Mouse (Mus musculus) stomach, postnatal 0 days (tissue): Measurements from ENCODE around the gene Brd3. TPM values are rescaled to one million over a fixed set of nuclear protein-coding genes. Genes with fewer than 3 reads are reported as not detected.

Experiments used
- ATAC-seq: fragments of 200-750 bp; cut with Nextera tagmentation; 2 replicates; pipeline ENCODE4 v1.8.0; 2017; ENCODE audit not compliant: low FRiP score, low TSS enrichment
- DNase-seq: peaks from one replicate; pipeline ENCODE4 v3.0.0-alpha.2; 2016; ENCODE audit warnings: low spot score
- H3K27ac ChIP-seq: fragments of 300-500 bp; sonication (generic); replicated peaks from 2 replicates; pipeline ENCODE4 v1.5.1; 2014; ENCODE audit warnings: mild to moderate bottlenecking, control low read depth
- H3K27me3 ChIP-seq: fragments of 300-500 bp; sonication (generic); 2 replicates; pipeline ENCODE4 v1.6.1; 2014; ENCODE audit warnings: low read length; ENCODE audit not compliant: control insufficient read depth, insufficient read depth
- H3K36me3 ChIP-seq: fragments of 300-500 bp; sonication (generic); 2 replicates; pipeline ENCODE4 v1.6.1; 2014; ENCODE audit warnings: low read length, mixed read lengths; ENCODE audit not compliant: control insufficient read depth, insufficient read depth
- H3K4me1 ChIP-seq: fragments of 300-500 bp; sonication (generic); replicated peaks from 2 replicates; pipeline ENCODE4 v1.6.1; 2014; ENCODE audit warnings: antibody characterized with exemption; ENCODE audit not compliant: control insufficient read depth, insufficient read depth
- H3K4me2 ChIP-seq: fragments of 300-500 bp; sonication (generic); replicated peaks from 2 replicates; pipeline ENCODE4 v1.6.1; 2014; ENCODE audit warnings: low read depth, mild to moderate bottlenecking, control low read depth, moderate library complexity
- H3K4me3 ChIP-seq: fragments of 300-500 bp; sonication (generic); 2 replicates; pipeline ENCODE4 v1.5.1; 2014; ENCODE audit warnings: low read depth, low read length, control low read depth
- H3K9ac ChIP-seq: fragments of 300-500 bp; sonication (generic); 2 replicates; pipeline ENCODE4 v1.6.1; 2014; ENCODE audit warnings: mild to moderate bottlenecking, low read length, control low read depth, mixed read lengths
- H3K9me3 ChIP-seq: fragments of 300-500 bp; sonication (generic); 2 replicates; pipeline ENCODE4 v1.6.1; 2016; ENCODE audit warnings: low read length; ENCODE audit not compliant: control insufficient read depth
- CTCF ChIP-seq: IDR thresholded peaks from 2 replicates; pipeline ENCODE4 v1.5.1; 2016; ENCODE audit warnings: antibody characterized with exemption, low read depth, mild to moderate bottlenecking, moderate library complexity
- EP300 ChIP-seq: optimal IDR thresholded peaks from 2 replicates; pipeline ENCODE3; 2016; ENCODE audit warnings: antibody characterized with exemption
- WGBS: fragments of 180-500 bp; shearing (Covaris S2); extraction: QIAGEN DNeasy Blood & Tissue Kit; methylation state at CpG from one replicate; pipeline ENCODE4 v1.1.7; 2014; 5-methylcytosine and 5-hydroxymethylcytosine counted together
- microRNA-seq: library from miRNA; unstranded; fragments of <30 nt; microRNA quantifications from one replicate; pipeline ENCODE4, GENCODE M21; 2016
- polyA plus RNA-seq: library from polyadenylated mRNA; unstranded; fragments of >200 nt; fragmentation: Nextera tagmentation; extraction: Ambion mirVana; gene quantifications from 2 replicates; pipeline ENCODE4 v1.2.1, GENCODE M21; 2015

Brd3 gene
- polyA plus RNA-seq, 1 experiment from 2014 or later: 41.0 TPM

- 48% methylated on average over 6 of the region's 6 CpGs for whole genome bisulfite sequencing
These were observed 102.9 kb downstream of the Brd3 start for GRCm38 (mm10) chr2:27404375-27405093.

GRCm38 (mm10) chr2:27401544-27401943 lies 105.9 kb downstream of the Brd3 start:
- no peak overlapping the region for H3K4me3 ChIP-seq
- DNase-seq (no peak), ATAC-seq (no peak)
- H3K27me3 ChIP-seq: no peaks in the 10 kb centered on the region
- peaks cover 6% of the 10 kb centered on the region; the same call in 1 of the 2 replicates for H3K4me1 ChIP-seq
- H3K9me3 ChIP-seq: no peaks in the 10 kb centered on the region
- no peaks in the 10 kb centered on the region for H3K36me3 ChIP-seq
- H3K27ac ChIP-seq: no peak overlapping the region
- no peak overlapping the region for H3K9ac ChIP-seq
- no peak for TF ChIP-seq EP300
- TF ChIP-seq CTCF: no peak
- WGBS: 77% methylated on average over 2 of the region's 2 CpGs
- H3K4me2 ChIP-seq: no peak overlapping the region

More at GRCm38 (mm10) chr2:27404375-27405093, 102.9 kb downstream of the Brd3 start:
- no peak for DNase-seq
- no peak for TF ChIP-seq EP300
- no peak for TF ChIP-seq CTCF
- no peaks in the 10 kb centered on the region for H3K36me3 ChIP-seq
- no peak for ATAC-seq
- no peak overlapping the region for H3K4me2 ChIP-seq
- H3K27me3 ChIP-seq: no peaks in the 10 kb centered on the region
- H3K4me3 ChIP-seq: no peak overlapping the region
- H3K9me3 ChIP-seq: no peaks in the 10 kb centered on the region
- H3K9ac ChIP-seq: no peak overlapping the region
- H3K4me1 ChIP-seq: peaks cover 6% of the 10 kb centered on the region; the same call in 1 of the 2 replicates
- 0 out of 2 replicates have a peak overlapping the region, but pooled peaks have one; percentile 13 for H3K27ac ChIP-seq

DNA sequence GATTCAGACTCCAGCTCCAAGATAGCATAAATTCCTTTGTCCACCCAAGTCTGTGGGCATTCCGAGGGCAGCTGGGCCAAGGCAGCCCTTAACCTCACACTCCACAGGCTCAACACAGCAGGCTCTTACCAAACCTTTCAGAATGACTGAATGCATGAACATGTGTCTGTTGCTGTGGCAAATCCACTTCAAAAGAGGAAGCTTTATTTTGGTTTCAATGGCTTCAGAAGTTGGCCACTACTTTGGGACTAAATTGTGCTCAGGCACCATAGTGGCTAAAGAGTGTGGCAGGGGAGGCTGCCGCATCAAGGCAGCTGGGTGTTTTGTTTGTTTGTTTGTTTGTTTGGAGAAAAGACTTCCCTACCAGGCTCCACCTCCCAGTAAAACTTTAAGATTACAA lies 107.4 kb downstream of the Brd3 start:
- H3K36me3 ChIP-seq: no peaks in the 10 kb centered on the region
- H3K27me3 ChIP-seq: no peaks in the 10 kb centered on the region
- H3K9me3 ChIP-seq: no peaks in the 10 kb centered on the region
- H3K9ac ChIP-seq: no peak overlapping the region
- no peak overlapping the region for H3K4me3 ChIP-seq
- WGBS: 98% methylated on average over 2 of the region's 2 CpGs
- H3K4me1 ChIP-seq: 0 out of 2 replicates have a peak, but pooled peaks cover 2% of the 10 kb centered on the region
- TF ChIP-seq EP300: no peak
- no peak for TF ChIP-seq CTCF
- H3K27ac ChIP-seq: no peak overlapping the region
- DNase-seq (no peak), ATAC-seq (no peak)
- no peak overlapping the region for H3K4me2 ChIP-seq

DNA sequence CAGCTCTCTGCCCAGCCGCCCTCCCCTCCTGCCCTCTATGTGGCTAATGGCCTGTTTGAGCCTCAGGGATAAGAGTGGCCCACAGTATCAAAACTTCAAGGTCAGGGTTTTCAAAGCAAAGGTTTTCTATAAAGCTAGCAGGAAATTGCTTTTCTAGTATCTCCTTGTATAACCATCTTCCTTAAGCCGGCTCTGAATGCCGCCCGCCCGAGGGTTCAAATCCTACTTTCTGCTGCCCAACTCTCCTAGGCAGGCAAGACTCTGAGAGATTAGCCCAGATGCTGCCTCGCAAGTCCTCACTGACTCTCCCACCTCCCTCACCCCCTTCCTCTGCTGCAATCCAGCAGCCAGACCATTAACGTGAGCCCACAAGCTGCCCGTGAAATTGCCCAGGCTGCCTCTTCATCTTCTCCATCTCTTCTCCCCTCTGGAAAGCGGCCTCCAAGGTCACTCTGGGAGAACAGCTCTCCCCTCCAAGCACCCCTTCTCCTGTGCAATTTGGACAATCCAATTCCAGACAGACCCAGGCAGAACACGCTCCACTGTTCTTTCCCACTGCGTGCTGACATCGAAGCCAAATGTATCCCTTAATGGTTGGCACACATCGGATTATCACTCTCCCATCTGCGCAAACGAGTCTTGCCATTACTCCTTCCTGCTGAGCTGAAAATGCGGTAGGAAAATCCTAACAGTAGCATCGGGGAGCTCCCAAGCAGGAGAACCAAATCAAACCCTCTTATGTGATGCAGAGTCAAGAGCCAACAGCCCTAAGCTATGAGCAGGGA lies 110.6 kb downstream of the Brd3 start:
- no peak overlapping the region for H3K9ac ChIP-seq
- H3K27me3 ChIP-seq: no peaks in the 10 kb centered on the region
- ATAC-seq (no peak), DNase-seq (no peak)
- no peak overlapping the region for H3K27ac ChIP-seq
- no peak overlapping the region for H3K4me3 ChIP-seq
- H3K4me1 ChIP-seq: no peaks in the 10 kb centered on the region
- whole genome bisulfite sequencing: 72% methylated on average over 17 of the region's 17 CpGs
- H3K9me3 ChIP-seq: no peaks in the 10 kb centered on the region
- no peak overlapping the region for H3K4me2 ChIP-seq
- H3K36me3 ChIP-seq: no peaks in the 10 kb centered on the region
- no peak for TF ChIP-seq CTCF
- no peak for TF ChIP-seq EP300

Small RNA genes lying within 50 kb of the gene (microRNA-seq; reads per million reads assigned to microRNA genes)
- gene Gm24049: not detected
- gene Mir7578: not detected

Other genes with a start within 250 kb of the Brd3 start
- 2.7 and 2.9 TPM in 2 replicates for gene Vav2, start 80.6 kb downstream of the Brd3 start, polyA plus RNA-seq
- gene Brd3os, start 65.3 kb downstream of the Brd3 start, polyA plus RNA-seq: 2.8 and 3.4 TPM in 2 replicates
- 19.3 and 19.7 TPM in 2 replicates for gene Wdr5, start 7.5 kb upstream of the Brd3 start, polyA plus RNA-seq
- gene Rxra, start 168.8 kb upstream of the Brd3 start, polyA plus RNA-seq: 8.7 and 10.5 TPM in 2 replicates